Mouse (Mus musculus): Measurements from ENCODE around the gene Lrrc14b. TPM values are rescaled to one million over a fixed set of nuclear protein-coding genes. Genes with fewer than 3 reads are reported as not detected.

The Lrrc14b gene
- total RNA-seq (2017): 0.23 TPM in 1 of 2 replicates, not detected in the other

- no peak for ATAC-seq (ENCODE audit: extremely low read depth, insufficient number of reproducible peaks, low FRiP score, poor library complexity, severe bottlenecking)
Measured at GRCm38 (mm10) chr13:74363859-74364235, at the start of gene Lrrc14b. Gene Lrrc14b (minus strand): TSS chr13:74364005.

- ATAC-seq (ENCODE audit: extremely low read depth, insufficient number of reproducible peaks, low FRiP score, poor library complexity, severe bottlenecking): no peak
Measured at GRCm38 (mm10) chr13:74399298-74399839, 35.6 kb upstream of the Lrrc14b start, which contains the start of gene Ftl1-ps1. Gene Ftl1-ps1 (plus strand): TSS chr13:74399694.

- ATAC-seq (ENCODE audit: extremely low read depth, insufficient number of reproducible peaks, low FRiP score, poor library complexity, severe bottlenecking): no peak
Measured at GRCm38 (mm10) chr13:74391156-74391555, 27.4 kb upstream of the Lrrc14b start.

- peak; percentile 64 for ATAC-seq (ENCODE audit: extremely low read depth, insufficient number of reproducible peaks, low FRiP score, poor library complexity, severe bottlenecking)
Measured at GRCm38 (mm10) chr13:74390371-74390990, 26.7 kb upstream of the Lrrc14b start, which contains the start of gene Zfp72. Gene Zfp72 (minus strand): TSS chr13:74390836.

GRCm38 (mm10) chr13:74389730-74390129 lies 25.9 kb upstream of the Lrrc14b start:
- no peak for ATAC-seq (ENCODE audit: extremely low read depth, insufficient number of reproducible peaks, low FRiP score, poor library complexity, severe bottlenecking)

- ATAC-seq (ENCODE audit: extremely low read depth, insufficient number of reproducible peaks, low FRiP score, poor library complexity, severe bottlenecking): no peak
Measured at GRCm38 (mm10) chr13:74382289-74382688, 18.5 kb upstream of the Lrrc14b start.

GRCm38 (mm10) chr13:74381533-74382276 lies 17.9 kb upstream of the Lrrc14b start:
- no peak for ATAC-seq (ENCODE audit: extremely low read depth, insufficient number of reproducible peaks, low FRiP score, poor library complexity, severe bottlenecking)

GRCm38 (mm10) chr13:74363176-74363858 lies 488 bp downstream of the Lrrc14b start:
- no peak for ATAC-seq (ENCODE audit: extremely low read depth, insufficient number of reproducible peaks, low FRiP score, poor library complexity, severe bottlenecking)

- peak; percentile 71; the same call in 1 of the 2 replicates for ATAC-seq (ENCODE audit: extremely low read depth, insufficient number of reproducible peaks, low FRiP score, poor library complexity, severe bottlenecking)
Measured at GRCm38 (mm10) chr13:74362218-74362617, 1.6 kb downstream of the Lrrc14b start.

GRCm38 (mm10) chr13:74356491-74356890 lies 7.3 kb downstream of the Lrrc14b start:
- ATAC-seq (ENCODE audit: extremely low read depth, insufficient number of reproducible peaks, low FRiP score, poor library complexity, severe bottlenecking): no peak

- no peak for ATAC-seq (ENCODE audit: extremely low read depth, insufficient number of reproducible peaks, low FRiP score, poor library complexity, severe bottlenecking)
Measured at GRCm38 (mm10) chr13:74350435-74350906, 13.3 kb downstream of the Lrrc14b start.

GRCm38 (mm10) chr13:74349566-74350434 lies 14.0 kb downstream of the Lrrc14b start, which contains the start of the genes Sdha and Ccdc127:
Gene Sdha (minus strand): TSS chr13:74350280.
Gene Ccdc127 (plus strand): TSS chr13:74350309.
- peak; percentile 95 for ATAC-seq (ENCODE audit: extremely low read depth, insufficient number of reproducible peaks, low FRiP score, poor library complexity, severe bottlenecking)

- ATAC-seq (ENCODE audit: extremely low read depth, insufficient number of reproducible peaks, low FRiP score, poor library complexity, severe bottlenecking): peak; percentile 96
Measured at GRCm38 (mm10) chr13:74341036-74341435, 22.8 kb downstream of the Lrrc14b start.

GRCm38 (mm10) chr13:74329321-74329720 lies 34.5 kb downstream of the Lrrc14b start:
- no peak for ATAC-seq (ENCODE audit: extremely low read depth, insufficient number of reproducible peaks, low FRiP score, poor library complexity, severe bottlenecking)

GRCm38 (mm10) chr13:74317170-74317849 lies 46.5 kb downstream of the Lrrc14b start, which contains the start of gene Pdcd6:
Gene Pdcd6 (minus strand): TSS chr13:74317580.
- ATAC-seq (ENCODE audit: extremely low read depth, insufficient number of reproducible peaks, low FRiP score, poor library complexity, severe bottlenecking): peak; percentile 96

- ATAC-seq (ENCODE audit: extremely low read depth, insufficient number of reproducible peaks, low FRiP score, poor library complexity, severe bottlenecking): no peak
Measured at GRCm38 (mm10) chr13:74316789-74317169, 47.0 kb downstream of the Lrrc14b start.

GRCm38 (mm10) chr13:74316386-74316785 lies 47.4 kb downstream of the Lrrc14b start:
- ATAC-seq (ENCODE audit: extremely low read depth, insufficient number of reproducible peaks, low FRiP score, poor library complexity, severe bottlenecking): no peak

GRCm38 (mm10) chr13:74314616-74315015 lies 49.2 kb downstream of the Lrrc14b start:
- ATAC-seq (ENCODE audit: extremely low read depth, insufficient number of reproducible peaks, low FRiP score, poor library complexity, severe bottlenecking): no peak

Measured in neutrophil, adult 5-6 weeks (primary cell).